ENCODE assay signal across 15 mouse cellular contexts in the genomic region with DNA sequence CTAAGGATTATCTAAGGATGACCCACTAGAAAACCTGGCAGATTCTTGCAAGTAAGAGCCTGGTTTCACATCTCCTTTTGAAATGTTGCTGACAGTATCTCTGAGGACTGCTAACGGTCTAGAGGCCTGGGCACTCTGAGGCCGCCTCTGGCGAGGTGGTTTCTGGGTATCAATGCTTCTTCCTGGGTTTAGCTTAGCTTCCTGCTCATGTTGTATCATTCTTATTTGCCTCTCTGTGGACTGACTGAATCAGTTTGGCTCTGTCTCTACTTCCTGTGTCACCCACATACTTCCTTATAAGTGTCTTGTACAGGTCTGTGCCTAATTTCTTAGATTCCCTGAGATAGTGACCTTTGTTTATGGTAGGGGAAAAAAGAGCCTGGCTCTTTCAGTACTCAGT. TPM values are rescaled to one million over a fixed set of nuclear protein-coding genes. Genes with fewer than 3 reads are reported as not detected.
A peak's percentile ranks its signal among the peaks of the same experiment; 100 is the strongest.
DNase-seq lines count a peak whose midpoint lies in the region; ATAC-seq and TF ChIP-seq lines count a peak whose summit lies in the region.
"Had no signal": no experiment of that assay in that cellular context is flagged by ENCODE, and none has a peak within 500 bp of the region (broad histone marks: within the 10 kb centered on the region; RNA-seq: fewer than 3 reads in every experiment).

No protein-coding gene starts in this region.

- WGBS in lung, adult 2 months: 46% methylated on average over 3 of the region's 3 CpGs
- WGBS in macrophage (ENCODE audit: missing documents): 4% methylated on average over 3 of the region's 3 CpGs
- 93% methylated on average over 3 of the region's 3 CpGs for WGBS in forebrain, embryonic 14.5 days
- WGBS in kidney, embryonic 15.5 days: 79% methylated on average over 3 of the region's 3 CpGs

- no peak overlapping the region for H3K4me3 ChIP-seq in lung, adult 2 months (replicated peaks; ENCODE audit: extremely low read depth, low read depth, low read length)
- no peak overlapping the region for H3K4me3 ChIP-seq in MEL (ENCODE audit: control insufficient read depth in 1 of 2, insufficient read depth in 1 of 2, low read depth in 2 of 2, low read length in 2 of 2)
- no peak overlapping the region for H3K4me3 ChIP-seq in macrophage (ENCODE audit: inconsistent target)
- no peak overlapping the region for H3K4me3 ChIP-seq in forebrain, embryonic 14.5 days (ENCODE audit: low read depth, low read length)
- no peak overlapping the region for H3K4me3 ChIP-seq in kidney, embryonic 15.5 days (replicated peaks)

- TF ChIP-seq CTCF in lung, adult 2 months (IDR thresholded peaks at IDR 0.05; ENCODE audit: insufficient read depth, low read length): no peak
- no peak for TF ChIP-seq CTCF in MEL (IDR thresholded peaks at IDR 0.05 in 2 of 3, conservative IDR thresholded peaks at IDR 0.05 in 1 of 3; ENCODE audit: control insufficient read depth in 1 of 3, insufficient read depth in 1 of 3, low read depth in 2 of 3, low read length in 3 of 3, poor library complexity in 1 of 3, severe bottlenecking in 1 of 3)

- peak overlapping the region; percentile 47 for H3K27ac ChIP-seq in MEL (ENCODE audit: control insufficient read depth, low read depth, low read length)
- H3K27ac ChIP-seq in macrophage: peak overlapping the region; percentile 24
- no peak overlapping the region for H3K27ac ChIP-seq in forebrain, embryonic 14.5 days (ENCODE audit: low read depth, low read length)
- H3K27ac ChIP-seq in kidney, embryonic 15.5 days: no peak overlapping the region

- no peaks in the 10 kb centered on the region for H3K9me3 ChIP-seq in MEL (replicated peaks; ENCODE audit: insufficient read depth, low read length)
- no peaks in the 10 kb centered on the region for H3K9me3 ChIP-seq in forebrain, embryonic 14.5 days (replicated peaks; ENCODE audit: control insufficient read depth, low read length)
- H3K9me3 ChIP-seq in kidney, embryonic 15.5 days (replicated peaks): no peaks in the 10 kb centered on the region

- H3K79me2 ChIP-seq in MEL (ENCODE audit: control insufficient read depth, insufficient read depth, low read length, poor library complexity): no peaks in the 10 kb centered on the region
- no peaks in the 10 kb centered on the region for H3K79me2 ChIP-seq in macrophage (ENCODE audit: inconsistent target)

- DNase-seq in lung, adult 18-20 months: peak; percentile 26 to 33
- DNase-seq in lung, adult 2 months: no peak
- peak; percentile 74 for DNase-seq in MEL (ENCODE audit: low read depth, low spot score)
- DNase-seq in thymus, postnatal 0 days (ENCODE audit: low spot score): peak; percentile 14
- no peak for DNase-seq in forebrain, embryonic 14.5 days (ENCODE audit: low spot score)
- no peak for DNase-seq in left cerebral cortex, adult 18-20 months (ENCODE audit: low spot score in 2 of 2)
- DNase-seq: adrenal gland, adult 8-10 months; gastrocnemius, postnatal 25 days; kidney, postnatal 14 days; midbrain, embryonic 14.5 days had no signal

- H3K9ac ChIP-seq in MEL (ENCODE audit: control insufficient read depth, low read depth, low read length, poor library complexity, severe bottlenecking): peak overlapping the region; percentile 38; the same call in 1 of the 2 replicates
- H3K9ac ChIP-seq in forebrain, embryonic 14.5 days (ENCODE audit: low read length): no peak overlapping the region
- no peak overlapping the region for H3K9ac ChIP-seq in kidney, embryonic 15.5 days

- no peaks in the 10 kb centered on the region for H3K4me1 ChIP-seq in lung, adult 2 months (ENCODE audit: control insufficient read depth, insufficient read depth, low read length)
- peaks cover 6 to 26% of the 10 kb centered on the region in 2 experiments for H3K4me1 ChIP-seq in MEL (ENCODE audit: control insufficient read depth in 1 of 2, insufficient read depth in 2 of 2, low read length in 2 of 2)
- H3K4me1 ChIP-seq in forebrain, embryonic 14.5 days (ENCODE audit: control insufficient read depth, insufficient read depth, low read length): no peaks in the 10 kb centered on the region
- peaks cover 6% of the 10 kb centered on the region; the same call in 1 of the 2 replicates for H3K4me1 ChIP-seq in kidney, embryonic 15.5 days

- H3K36me3 ChIP-seq in MEL (ENCODE audit: control insufficient read depth in 1 of 2, insufficient read depth in 2 of 2, low read length in 2 of 2) (peaks cover 0 to 16% of the 10 kb centered on the region in 2 experiments; a peak in 2 of 4 replicates), macrophage (ENCODE audit: inconsistent target) (no peaks in the 10 kb centered on the region)
- H3K36me3 ChIP-seq in forebrain, embryonic 14.5 days (ENCODE audit: control insufficient read depth, insufficient read depth, low read length): no peaks in the 10 kb centered on the region; the same call in 1 of the 2 replicates
- H3K36me3 ChIP-seq in kidney, embryonic 15.5 days: no peaks in the 10 kb centered on the region

- ATAC-seq in forebrain, embryonic 14.5 days: no peak
- ATAC-seq in kidney, embryonic 15.5 days (replicated peaks; ENCODE audit: low FRiP score): no peak

- no peak for TF ChIP-seq RAD21 in MEL (IDR thresholded peaks at IDR 0.05; ENCODE audit: low read depth, low read length)

- TF ChIP-seq EP300 in MEL (IDR thresholded peaks at IDR 0.05; ENCODE audit: low read depth in 1 of 2, low read length in 2 of 2): no peak

- H3K4me2 ChIP-seq in forebrain, embryonic 14.5 days (ENCODE audit: low read length): no peak overlapping the region
- no peak overlapping the region for H3K4me2 ChIP-seq in kidney, embryonic 15.5 days

- H3K27me3 ChIP-seq in MEL (ENCODE audit: control insufficient read depth in 1 of 2, insufficient read depth in 2 of 2, low read length in 2 of 2): no peaks in the 10 kb centered on the region
- H3K27me3 ChIP-seq in forebrain, embryonic 14.5 days (replicated peaks; ENCODE audit: control insufficient read depth, insufficient read depth, low read length): no peaks in the 10 kb centered on the region
- H3K27me3 ChIP-seq in kidney, embryonic 15.5 days: no peaks in the 10 kb centered on the region

- TF ChIP-seq POLR2A in lung, adult 2 months (IDR thresholded peaks at IDR 0.05; ENCODE audit: borderline replicate concordance, extremely low read depth, low read depth, low read length): no peak
- TF ChIP-seq POLR2A in MEL (IDR thresholded peaks at IDR 0.05; ENCODE audit: control insufficient read depth in 1 of 2, insufficient read depth in 1 of 2, low read depth in 1 of 2, low read length in 2 of 2, poor library complexity in 1 of 2): peak in 1 of 2 experiments; percentile 67; a peak in 2 of 4 replicates

RNA-seq across cellular contexts. Expression of a gene that starts 15.7 kb away (rescaled TPM):
- 90.8 and 105 TPM in 2 replicates for polyA plus RNA-seq in lung, adult 2 months (2012; rRNA removed)
- total RNA-seq in MEL (2012; rRNA removed): 65.2 and 88.0 TPM in 2 replicates
- polyA plus RNA-seq in MEL (2012; ENCODE audit: insufficient read depth in 1 of 2, insufficient read length in 2 of 2, low read depth in 1 of 2, low replicate concordance in 2 of 2, missing spikeins in 1 of 2): 10 to 100 TPM in 1 of 2 experiments, not detected in 1; 97.2 TPM
- total RNA-seq in macrophage (2018; cell fraction: chromatin; rRNA removed): 100 to 1,000 TPM in 2 of 26 experiments, 10 to 100 TPM in 23, 1 to 10 TPM in 1; 8.4 to 182 (median 25.7) TPM
- total RNA-seq in macrophage (2018; cell fraction: cytosol; rRNA removed): 10 to 100 TPM; 28.1 to 85.5 (median 42.4) TPM
- 100 to 1,000 TPM in 4 of 26 experiments, 10 to 100 TPM in 22; 50.8 to 110 (median 77.3) TPM for total RNA-seq in macrophage (2018; cell fraction: nucleus; rRNA removed)
- 26.8 to 55.6 TPM (median 36.2 TPM) in 3 replicates for polyA plus RNA-seq in macrophage (2018)
- 24.2 and 28.4 TPM in 2 replicates for polyA plus RNA-seq in thymus, postnatal 0 days (2015; fragmentation: Nextera tagmentation; extraction: Ambion mirVana)
- 132 and 147 TPM in 2 replicates for polyA plus RNA-seq in forebrain, embryonic 14.5 days (2014; fragmentation: Nextera tagmentation; extraction: Ambion mirVana)
- total RNA-seq in left cerebral cortex, adult 18-20 months (2021): 100 to 1,000 TPM; 278 to 283 TPM
- 48.9 and 54.4 TPM in 2 replicates for polyA plus RNA-seq in kidney, embryonic 15.5 days (2015; fragmentation: Nextera tagmentation; extraction: Ambion mirVana)

RNA-seq across cellular contexts. Expression of a gene that starts 19.0 kb away (rescaled TPM):
- polyA plus RNA-seq in lung, adult 2 months (2012; rRNA removed): 0.05 and 1.2 TPM in 2 replicates
- not detected in 2 replicates for total RNA-seq in MEL (2012; rRNA removed)
- not detected for polyA plus RNA-seq in MEL (2012; ENCODE audit: insufficient read depth in 1 of 2, insufficient read length in 2 of 2, low read depth in 1 of 2, low replicate concordance in 2 of 2, missing spikeins in 1 of 2)
- not detected for total RNA-seq in macrophage (2018; cell fraction: chromatin; rRNA removed)
- under 1 TPM in 1 of 26 experiments, not detected in 25; 0.07 TPM for total RNA-seq in macrophage (2018; cell fraction: cytosol; rRNA removed)
- total RNA-seq in macrophage (2018; cell fraction: nucleus; rRNA removed): not detected
- not detected in 3 replicates for polyA plus RNA-seq in macrophage (2018)
- polyA plus RNA-seq in thymus, postnatal 0 days (2015; fragmentation: Nextera tagmentation; extraction: Ambion mirVana): not detected in 2 replicates
- 0.08 and 0.12 TPM in 2 replicates for polyA plus RNA-seq in forebrain, embryonic 14.5 days (2014; fragmentation: Nextera tagmentation; extraction: Ambion mirVana)
- total RNA-seq in left cerebral cortex, adult 18-20 months (2021): not detected
- 0.05 TPM in 1 of 2 replicates, not detected in the other for polyA plus RNA-seq in kidney, embryonic 15.5 days (2015; fragmentation: Nextera tagmentation; extraction: Ambion mirVana)
- total RNA-seq: left cerebral cortex, postnatal 10 days had no signal
- polyA plus RNA-seq: hindbrain, embryonic 11.5 days; liver, embryonic 16.5 days; midbrain, embryonic 14.5 days had no signal

RNA-seq across cellular contexts. Expression of a gene that starts 20.7 kb away (rescaled TPM):
- polyA plus RNA-seq in lung, adult 2 months (2012; rRNA removed): 56.1 and 93.0 TPM in 2 replicates
- total RNA-seq in MEL (2012; rRNA removed): 0.10 TPM in 1 of 2 replicates, not detected in the other
- polyA plus RNA-seq in MEL (2012; ENCODE audit: insufficient read depth in 1 of 2, insufficient read length in 2 of 2, low read depth in 1 of 2, low replicate concordance in 2 of 2, missing spikeins in 1 of 2): under 1 TPM in 1 of 2 experiments, not detected in 1; 0.04 TPM
- under 1 TPM in 1 of 26 experiments, not detected in 25; 0.19 TPM for total RNA-seq in macrophage (2018; cell fraction: chromatin; rRNA removed)
- under 1 TPM in 1 of 26 experiments, not detected in 25; 0.04 TPM for total RNA-seq in macrophage (2018; cell fraction: cytosol; rRNA removed)
- total RNA-seq in macrophage (2018; cell fraction: nucleus; rRNA removed): not detected
- polyA plus RNA-seq in macrophage (2018): not detected in 3 replicates
- 0.71 and 0.82 TPM in 2 replicates for polyA plus RNA-seq in thymus, postnatal 0 days (2015; fragmentation: Nextera tagmentation; extraction: Ambion mirVana)
- 12.9 and 19.8 TPM in 2 replicates for polyA plus RNA-seq in forebrain, embryonic 14.5 days (2014; fragmentation: Nextera tagmentation; extraction: Ambion mirVana)
- 100 to 1,000 TPM; 588 to 687 TPM for total RNA-seq in left cerebral cortex, adult 18-20 months (2021)
- 2.2 and 2.9 TPM in 2 replicates for polyA plus RNA-seq in kidney, embryonic 15.5 days (2015; fragmentation: Nextera tagmentation; extraction: Ambion mirVana)

RNA-seq across cellular contexts. Expression of a gene that starts 51.9 kb away (rescaled TPM):
- 0.08 TPM in 1 of 2 replicates, not detected in the other for polyA plus RNA-seq in lung, adult 2 months (2012; rRNA removed)
- total RNA-seq in MEL (2012; rRNA removed): not detected in 2 replicates
- polyA plus RNA-seq in MEL (2012; ENCODE audit: insufficient read depth in 1 of 2, insufficient read length in 2 of 2, low read depth in 1 of 2, low replicate concordance in 2 of 2, missing spikeins in 1 of 2): under 1 TPM in 1 of 2 experiments, not detected in 1; 0.08 TPM
- under 1 TPM in 5 of 26 experiments, not detected in 21; 0.17 to 0.40 (median 0.33) TPM for total RNA-seq in macrophage (2018; cell fraction: chromatin; rRNA removed)
- under 1 TPM in 1 of 26 experiments, not detected in 25; 0.03 TPM for total RNA-seq in macrophage (2018; cell fraction: cytosol; rRNA removed)
- total RNA-seq in macrophage (2018; cell fraction: nucleus; rRNA removed): under 1 TPM in 6 of 26 experiments, not detected in 20; 0.24 to 0.59 (median 0.31) TPM
- polyA plus RNA-seq in macrophage (2018): 0.06 to 0.33 TPM in 2 of 3 replicates, not detected in the other
- 0.09 TPM in 2 replicates for polyA plus RNA-seq in thymus, postnatal 0 days (2015; fragmentation: Nextera tagmentation; extraction: Ambion mirVana)
- polyA plus RNA-seq in forebrain, embryonic 14.5 days (2014; fragmentation: Nextera tagmentation; extraction: Ambion mirVana): 1.3 and 1.5 TPM in 2 replicates
- 100 to 1,000 TPM; 132 to 133 TPM for total RNA-seq in left cerebral cortex, adult 18-20 months (2021)
- polyA plus RNA-seq in kidney, embryonic 15.5 days (2015; fragmentation: Nextera tagmentation; extraction: Ambion mirVana): not detected in 2 replicates
- total RNA-seq: gastrocnemius, postnatal 25 days had no signal

RNA-seq across cellular contexts. Expression of a gene that starts 57.5 kb away (rescaled TPM):
- polyA plus RNA-seq in lung, adult 2 months (2012; rRNA removed): 3.2 and 49.0 TPM in 2 replicates
- not detected in 2 replicates for total RNA-seq in MEL (2012; rRNA removed)
- polyA plus RNA-seq in MEL (2012; ENCODE audit: insufficient read depth in 1 of 2, insufficient read length in 2 of 2, low read depth in 1 of 2, low replicate concordance in 2 of 2, missing spikeins in 1 of 2) (under 1 TPM in 1 of 2 experiments, not detected in 1; 0.21 TPM), macrophage (2018) (not detected in 3 replicates)
- under 1 TPM in 1 of 26 experiments, not detected in 25; 0.68 TPM for total RNA-seq in macrophage (2018; cell fraction: chromatin; rRNA removed)
- total RNA-seq in macrophage (2018; cell fraction: cytosol; rRNA removed): not detected
- under 1 TPM in 1 of 26 experiments, not detected in 25; 0.30 TPM for total RNA-seq in macrophage (2018; cell fraction: nucleus; rRNA removed)
- 1.4 and 2.0 TPM in 2 replicates for polyA plus RNA-seq in thymus, postnatal 0 days (2015; fragmentation: Nextera tagmentation; extraction: Ambion mirVana)
- 3.8 and 4.0 TPM in 2 replicates for polyA plus RNA-seq in forebrain, embryonic 14.5 days (2014; fragmentation: Nextera tagmentation; extraction: Ambion mirVana)
- total RNA-seq in left cerebral cortex, adult 18-20 months (2021): under 1 TPM in 1 of 2 experiments, not detected in 1; 0.63 TPM
- polyA plus RNA-seq in kidney, embryonic 15.5 days (2015; fragmentation: Nextera tagmentation; extraction: Ambion mirVana): 6.2 and 8.9 TPM in 2 replicates

Comparison
In these comparisons a context has a peak if more than half of its experiments do, and no peak if none do; other contexts are left out.
1. DNase-seq: peak in lung, adult 18-20 months (2 of 2), MEL (single experiment) and thymus, postnatal 0 days (single experiment); none in lung, adult 2 months (single experiment), forebrain, embryonic 14.5 days (single experiment) and left cerebral cortex, adult 18-20 months (0 of 2).
2. H3K27ac ChIP-seq: peak in MEL (single experiment) and macrophage (single experiment); none in forebrain, embryonic 14.5 days (single experiment) and kidney, embryonic 15.5 days (single experiment).